Mouse (Mus musculus) cortical plate, adult 2 months (tissue): Measurements from ENCODE around the gene Esyt1.

Experiments used
- CTCF ChIP-seq: fragments of 200-500 bp; IDR thresholded peaks from 2 replicates; pipeline ENCODE4 v1.5.1; 2011; ENCODE audit warnings: mild to moderate bottlenecking, control low read depth, low read length; ENCODE audit not compliant: insufficient read depth; ENCODE audit errors: extremely low read depth
- POLR2A ChIP-seq: fragments of 200-500 bp; IDR thresholded peaks from 2 replicates; pipeline ENCODE4 v1.6.1; 2011; ENCODE audit warnings: mild to moderate bottlenecking, low read length, control low read depth; ENCODE audit not compliant: insufficient read depth; ENCODE audit errors: extremely low read depth

- TF ChIP-seq CTCF (no peak), POLR2A (no peak)
These were observed 15.4 kb downstream of the Esyt1 start for GRCm38 (mm10) chr10:128510301-128510700.
